Mouse (Mus musculus) retina, postnatal 1 day (tissue): ENCODE results near the gene Tbc1d8.

Experiments
- DNase-seq: peaks from one replicate; pipeline ENCODE4 v3.0.0-alpha.2; 2012

The Tbc1d8 gene

DNA sequence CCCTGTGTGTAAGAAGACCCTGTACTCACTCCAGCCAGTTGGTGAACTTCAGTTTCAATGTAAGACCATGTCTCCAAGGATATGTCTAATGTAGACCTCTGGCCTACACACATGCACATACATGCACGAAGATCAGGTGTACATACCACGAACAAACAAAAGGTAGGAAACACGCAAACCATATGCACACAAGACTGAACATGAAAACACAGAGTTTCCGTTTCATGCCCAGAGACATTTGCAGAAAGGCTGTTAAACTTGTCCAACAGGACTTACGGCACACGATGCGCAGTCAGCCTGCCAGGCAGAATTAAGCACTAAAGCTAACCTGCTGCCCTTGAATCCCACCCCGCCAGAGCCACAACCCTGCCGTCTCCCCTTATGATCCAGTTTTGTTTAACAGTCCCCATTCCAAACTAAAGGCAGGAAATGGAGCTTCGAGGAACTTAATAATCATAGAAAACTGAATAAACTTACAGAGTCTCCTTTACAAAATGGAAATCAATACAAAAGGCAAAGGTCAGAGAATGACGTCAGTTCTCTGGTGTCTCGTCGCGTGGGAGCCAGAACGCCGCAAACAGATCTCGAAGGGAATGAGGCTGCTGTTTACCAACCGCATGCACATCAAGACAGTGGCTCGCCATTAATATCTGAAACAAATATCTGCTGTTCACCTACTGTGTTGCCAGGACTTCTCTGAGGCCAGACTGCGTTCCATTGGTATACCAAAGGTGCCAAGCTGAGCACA lies 33.1 kb downstream of the Tbc1d8 start:
- DNase-seq, result no peak

- no peak for DNase-seq
Measured at GRCm38 (mm10) chr1:39443764-39444163, 34.8 kb downstream of the Tbc1d8 start.

DNA sequence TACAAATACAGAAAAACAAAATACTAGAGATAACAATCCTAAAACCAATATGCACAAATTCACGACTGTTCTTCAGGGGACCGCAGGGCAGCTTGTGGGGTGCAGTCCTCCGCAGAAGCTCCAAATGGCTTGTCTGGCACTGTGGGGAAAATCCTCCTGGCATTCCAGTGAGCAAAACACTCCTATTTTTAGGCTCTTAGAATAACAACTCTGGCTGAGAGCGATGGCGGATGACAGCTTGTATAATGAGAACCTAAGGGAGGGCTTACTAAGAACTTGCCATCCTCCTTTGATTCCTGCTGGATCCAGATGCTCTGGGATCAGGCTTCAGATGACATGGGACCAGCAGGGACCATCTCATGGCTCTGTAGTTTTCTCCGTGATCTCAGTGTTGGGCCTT lies 36.9 kb downstream of the Tbc1d8 start:
- DNase-seq, result no peak

- DNase-seq, result no peak
Measured at GRCm38 (mm10) chr1:39439661-39440548, 38.6 kb downstream of the Tbc1d8 start.

GRCm38 (mm10) chr1:39438629-39439028 lies 39.9 kb downstream of the Tbc1d8 start:
- no peak for DNase-seq

- no peak for DNase-seq
Measured at GRCm38 (mm10) chr1:39434264-39434663, 44.3 kb downstream of the Tbc1d8 start.

DNA sequence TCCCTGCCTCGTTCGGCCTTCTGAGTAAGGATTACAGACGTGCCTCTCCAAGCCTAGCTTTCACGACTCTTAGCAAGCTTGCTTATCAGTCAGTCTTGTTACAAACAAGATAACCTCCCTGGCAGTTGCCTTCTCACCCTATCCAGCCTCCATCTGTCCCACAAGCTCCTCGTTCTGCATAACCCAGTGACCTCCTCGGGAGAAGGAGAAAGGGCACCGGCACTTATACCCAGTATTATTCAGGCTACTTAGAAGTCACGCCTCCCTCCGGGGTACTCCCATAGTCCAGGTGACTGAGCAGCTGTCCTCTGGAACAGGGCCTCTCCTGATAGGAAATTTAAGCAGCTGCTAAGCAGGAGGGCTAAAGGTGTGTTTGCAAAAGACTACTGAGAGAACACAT lies 48.5 kb downstream of the Tbc1d8 start:
- DNase-seq, result no peak

DNA sequence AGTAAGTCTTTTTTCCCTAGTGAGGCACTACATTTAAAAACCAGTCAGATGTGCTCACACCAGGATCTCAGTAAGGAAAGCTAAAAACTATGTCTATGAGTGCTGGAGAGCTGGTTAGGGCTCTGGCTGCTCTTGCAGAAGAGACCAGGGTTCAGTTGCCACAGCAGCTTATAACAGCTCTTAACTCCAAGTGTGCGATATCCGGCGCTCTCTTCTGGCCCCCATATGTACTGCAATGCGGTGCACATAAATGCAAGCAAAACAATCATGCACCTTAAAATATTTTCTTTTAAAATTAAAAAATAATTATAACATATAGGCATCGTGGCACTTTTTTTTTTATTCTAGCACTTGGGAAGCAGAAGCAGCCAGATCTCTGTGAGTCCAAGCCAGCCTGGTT lies 49.5 kb downstream of the Tbc1d8 start:
- no peak for DNase-seq

DNA sequence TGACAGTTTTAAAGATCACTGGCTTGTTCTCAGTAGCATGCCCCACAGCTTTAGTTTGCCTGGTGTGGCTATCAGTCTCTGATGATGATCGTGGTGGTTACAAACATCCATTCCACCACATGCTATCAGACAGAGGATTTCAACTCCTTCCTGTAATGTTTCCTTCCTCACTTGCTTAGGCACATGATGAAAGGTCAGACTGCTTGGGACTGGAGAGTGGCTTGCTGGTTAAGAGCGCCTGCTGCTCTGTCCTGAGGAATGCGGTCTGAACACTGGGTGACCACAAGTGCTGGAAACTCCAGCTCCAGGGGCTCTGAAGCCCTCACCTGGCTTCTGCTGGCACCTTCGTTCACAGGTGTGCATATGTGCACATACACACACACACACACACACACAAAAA lies 50.3 kb downstream of the Tbc1d8 start:
- no peak for DNase-seq

- DNase-seq, result no peak
Measured at GRCm38 (mm10) chr1:39425497-39425896, 53.1 kb downstream of the Tbc1d8 start.

- no peak for DNase-seq
Measured at GRCm38 (mm10) chr1:39420987-39421386, 57.6 kb downstream of the Tbc1d8 start.

- DNase-seq, result no peak
Measured at GRCm38 (mm10) chr1:39418852-39419251, 59.7 kb downstream of the Tbc1d8 start.

- DNase-seq, result peak; percentile 70
Measured at GRCm38 (mm10) chr1:39417817-39418216, 60.7 kb downstream of the Tbc1d8 start.

DNA sequence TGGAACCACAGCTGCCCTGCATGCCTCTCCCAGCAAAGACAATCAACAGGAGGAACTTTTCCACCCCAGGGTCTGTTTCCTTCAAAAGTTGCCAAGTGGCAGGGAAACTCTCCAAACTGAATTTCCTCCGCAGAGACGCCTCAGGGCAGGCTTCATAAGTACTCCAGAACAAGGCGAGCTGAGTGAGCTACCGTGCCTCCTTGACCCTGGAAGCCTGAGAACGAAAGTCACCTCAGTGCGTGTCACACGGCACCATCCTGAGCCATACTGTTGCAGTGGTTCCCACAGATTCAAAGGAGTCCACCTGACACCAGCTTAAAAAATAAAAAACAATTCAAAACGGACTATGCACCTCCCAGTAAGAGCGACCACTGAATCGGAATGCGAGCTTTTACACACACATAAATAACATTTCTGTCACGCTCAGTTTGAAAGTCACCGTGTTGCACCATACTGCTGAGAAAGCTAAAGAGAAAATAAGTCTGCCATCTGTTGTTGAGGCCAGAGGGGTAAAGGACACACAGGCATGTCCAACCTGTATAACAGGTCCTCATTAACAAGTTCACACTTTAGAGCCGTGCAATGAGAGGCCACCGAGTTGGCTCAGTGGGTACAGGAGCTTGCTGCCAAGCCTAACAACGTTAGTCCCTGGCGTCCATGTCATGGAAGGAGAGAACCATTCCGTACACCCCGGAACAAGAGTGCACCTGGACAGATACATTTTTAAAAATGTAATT lies 68.3 kb downstream of the Tbc1d8 start:
- no peak for DNase-seq

DNA sequence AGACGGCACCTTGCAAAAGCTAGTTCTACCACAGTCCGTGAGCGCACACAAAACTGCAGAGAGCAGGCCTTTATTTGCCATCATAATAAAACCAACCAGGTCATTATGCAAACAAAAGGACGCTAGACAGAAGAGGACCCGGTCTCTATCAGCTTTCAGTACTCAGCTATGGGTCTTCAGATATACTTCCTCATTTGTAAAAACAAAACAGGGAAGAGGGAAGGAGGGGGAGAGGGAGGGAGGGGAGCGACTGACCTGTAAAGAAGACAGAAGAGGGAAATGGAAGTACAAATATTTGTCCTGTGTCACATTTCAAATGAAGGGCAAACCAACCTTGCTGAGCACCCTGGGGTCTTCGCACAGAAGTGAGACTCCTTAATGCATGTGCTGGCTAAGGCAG lies 69.9 kb downstream of the Tbc1d8 start:
- DNase-seq, result no peak

- no peak for DNase-seq
Measured at GRCm38 (mm10) chr1:39408123-39408522, 70.4 kb downstream of the Tbc1d8 start.

DNA sequence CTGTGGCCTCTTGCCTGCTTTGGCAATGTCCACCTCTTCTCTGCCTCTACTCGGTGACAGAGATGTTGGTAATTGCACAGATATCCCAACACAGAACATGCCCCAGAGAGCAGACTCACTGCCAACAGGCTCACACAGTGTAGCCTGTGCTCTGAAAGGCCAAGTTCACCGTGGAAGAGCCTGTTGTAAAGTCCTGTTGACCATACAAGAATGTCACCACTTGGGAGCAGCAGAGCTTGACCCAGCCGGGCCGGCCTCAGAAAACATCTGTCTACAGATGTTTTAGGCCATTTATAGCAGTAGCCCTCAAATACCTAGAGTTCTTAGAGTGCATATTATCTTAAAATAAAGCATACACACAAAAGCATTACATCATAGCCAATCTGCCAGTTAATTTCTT lies 71.4 kb downstream of the Tbc1d8 start:
- no peak for DNase-seq

DNA sequence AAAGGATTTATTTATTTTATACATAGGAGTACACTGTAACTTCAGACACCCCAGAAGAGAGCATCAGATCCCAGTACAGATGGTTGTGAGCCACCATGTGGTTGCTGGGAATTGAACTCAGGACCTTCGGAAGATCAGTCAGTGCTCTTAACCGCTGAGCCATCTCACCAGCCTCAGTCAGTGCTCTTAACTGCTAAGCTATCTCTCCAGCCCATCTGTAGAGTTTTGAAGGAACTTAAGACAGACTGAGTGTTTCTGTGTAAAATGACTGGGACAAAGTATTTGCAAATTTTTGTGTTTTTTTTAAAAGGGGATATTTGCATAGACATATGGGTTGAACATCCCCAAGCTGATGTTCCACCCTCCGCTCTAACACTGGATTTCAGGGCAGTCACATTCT lies 78.4 kb downstream of the Tbc1d8 start:
- DNase-seq, result no peak

DNA sequence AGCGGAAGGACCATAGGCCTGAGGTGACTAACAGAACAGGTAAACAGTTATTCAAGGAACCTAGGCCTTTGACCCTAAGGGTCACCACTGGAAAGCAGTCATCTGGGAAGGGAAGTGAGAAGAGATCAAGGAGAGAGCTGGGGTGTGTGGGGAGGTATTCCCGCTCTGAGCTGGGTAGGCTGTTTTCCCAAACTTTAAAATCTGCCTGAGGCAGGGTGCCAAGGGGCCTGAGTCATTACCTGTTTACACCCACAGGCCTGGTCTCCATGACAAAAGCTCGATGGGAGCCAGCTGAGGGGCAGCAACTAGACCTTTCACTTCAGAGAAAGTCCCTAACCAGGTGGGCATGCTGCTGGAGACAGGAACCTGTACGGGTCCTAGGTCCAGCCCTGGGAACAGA lies 79.3 kb downstream of the Tbc1d8 start:
- no peak for DNase-seq

DNA sequence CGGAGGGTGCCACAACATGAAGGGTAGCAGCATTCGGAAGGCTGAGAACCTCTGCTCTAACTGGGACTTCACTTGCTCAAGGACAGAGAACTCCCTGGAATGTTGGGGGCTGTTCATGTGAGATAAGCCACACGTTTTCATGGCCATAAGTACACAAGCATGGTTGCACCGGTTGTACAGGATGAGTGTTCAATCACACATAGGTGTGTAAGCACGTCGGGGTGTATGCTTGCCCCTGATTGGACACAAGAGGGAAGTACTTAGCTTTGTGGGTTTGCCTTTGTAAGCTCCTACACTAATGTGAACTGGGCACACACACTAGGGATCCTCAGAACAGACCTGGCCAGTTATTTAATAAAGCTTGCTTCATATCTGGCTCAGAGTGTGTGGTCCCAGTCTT lies 80.3 kb downstream of the Tbc1d8 start:
- no peak for DNase-seq

GRCm38 (mm10) chr1:39396347-39396746 lies 82.2 kb downstream of the Tbc1d8 start:
- DNase-seq, result no peak

DNA sequence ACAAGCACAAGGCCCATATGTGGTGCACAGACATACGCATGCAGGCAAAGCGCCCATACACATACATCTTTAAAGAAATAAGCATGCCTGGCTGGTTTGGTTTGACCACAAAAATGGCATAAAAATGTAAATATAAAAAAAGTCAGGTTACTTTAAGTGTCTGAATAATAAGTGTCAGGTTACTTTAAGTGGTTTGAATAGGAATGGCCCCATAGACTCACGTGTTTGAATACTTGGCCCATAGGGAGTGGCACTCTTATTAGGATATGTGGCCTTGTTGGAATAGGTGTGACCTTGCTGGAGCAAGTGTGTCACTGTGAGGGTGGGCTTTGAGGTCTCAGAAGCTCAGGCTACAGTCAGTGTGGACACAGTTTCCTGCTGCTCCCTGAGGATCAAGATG lies 83.9 kb downstream of the Tbc1d8 start:
- DNase-seq, result no peak

GRCm38 (mm10) chr1:39394096-39394495 lies 84.5 kb downstream of the Tbc1d8 start:
- no peak for DNase-seq
